Mouse (Mus musculus): ENCODE data around the gene Galk1. TPM values are rescaled to one million over a fixed set of nuclear protein-coding genes. Genes with fewer than 3 reads are reported as not detected.

Galk1 gene
- total RNA-seq, 2 experiments from 2014 or later: 31.7 to 33.1 TPM

DNA sequence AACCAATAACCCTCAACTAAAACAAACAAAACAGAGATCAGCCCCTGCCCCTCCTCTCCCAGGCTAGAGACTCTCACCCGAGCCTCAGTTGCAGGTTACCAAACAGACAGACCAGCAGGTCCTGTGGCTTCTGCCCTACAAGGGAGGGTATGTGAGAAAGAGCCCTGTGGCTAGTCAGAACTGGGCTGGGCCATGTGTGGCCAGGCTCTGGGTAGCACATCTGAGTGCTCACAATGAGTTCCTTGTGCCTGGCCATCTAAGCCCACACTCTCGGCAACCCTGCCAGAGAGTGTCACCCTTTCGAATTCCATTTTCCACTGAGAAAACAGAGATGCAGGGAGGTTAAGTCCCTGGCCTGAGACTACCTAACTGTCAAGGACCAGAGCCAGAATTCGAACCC, 20.4 kb downstream of the Galk1 start:
- intact Hi-C loops (cut with DNase I): no loop called here
- DNase-seq: no peak

DNA sequence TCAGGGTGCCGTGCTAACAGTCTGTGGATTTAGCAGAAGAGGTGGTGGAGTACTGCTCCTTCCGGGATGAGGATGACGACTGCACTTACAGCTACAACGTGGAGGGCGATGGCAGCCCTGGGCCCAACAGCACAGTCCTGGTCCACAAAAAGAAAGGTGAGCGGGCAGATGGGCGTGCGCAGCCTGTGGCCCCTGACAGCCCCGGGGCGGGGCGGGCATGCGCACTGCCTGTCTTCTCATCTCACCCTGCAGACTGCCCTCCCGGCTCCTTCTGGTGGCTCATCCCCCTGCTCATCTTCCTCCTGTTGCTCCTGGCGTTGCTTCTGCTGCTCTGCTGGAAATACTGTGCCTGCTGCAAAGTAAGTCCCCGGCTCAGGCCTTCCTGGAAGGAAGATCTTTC, 22.8 kb downstream of the Galk1 start:
- DNase-seq: no peak
- intact Hi-C loops (cut with DNase I): no loop called here

DNA sequence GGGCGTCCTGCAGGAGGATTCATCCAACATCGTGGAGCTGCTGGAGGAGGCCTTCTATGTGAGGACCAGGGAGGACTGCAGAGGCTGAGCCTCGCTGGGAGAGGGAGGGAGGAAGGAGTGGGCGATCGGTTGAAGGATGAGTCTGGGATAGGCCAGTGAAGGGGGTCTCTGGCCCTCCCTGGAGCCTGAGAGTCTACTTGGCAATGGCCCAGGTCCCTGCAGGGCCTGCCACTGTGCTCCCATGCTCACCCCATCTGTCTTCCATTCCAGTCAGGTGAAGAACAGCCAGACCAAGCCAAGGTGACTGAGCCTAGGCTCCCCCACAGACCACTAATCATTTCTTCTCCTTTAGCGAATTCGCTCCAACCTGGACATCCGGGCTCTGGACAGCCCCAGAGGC, 29.2 kb downstream of the Galk1 start:
- intact Hi-C loops (cut with DNase I): no loop called here
- no peak for DNase-seq

DNA sequence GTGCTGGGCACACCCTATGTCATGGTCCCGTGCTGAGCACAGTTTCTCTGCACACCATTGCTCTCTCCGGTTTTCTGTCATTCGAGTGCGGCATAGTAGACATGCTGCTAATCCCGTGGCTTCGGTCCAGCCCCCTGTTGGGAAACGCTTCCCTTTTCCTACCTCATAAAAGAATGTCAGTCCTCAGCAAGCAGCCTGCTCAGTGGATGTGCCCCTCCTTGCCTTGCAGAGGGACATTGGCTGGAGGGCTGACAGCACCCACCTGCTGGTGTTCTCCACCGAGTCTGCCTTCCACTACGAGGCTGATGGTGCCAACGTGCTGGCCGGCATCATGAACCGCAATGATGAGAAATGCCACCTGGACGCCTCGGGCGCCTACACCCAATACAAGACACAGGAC, 30.0 kb downstream of the Galk1 start:
- DNase-seq: no peak
- intact Hi-C loops (cut with DNase I): no loop called here

DNA sequence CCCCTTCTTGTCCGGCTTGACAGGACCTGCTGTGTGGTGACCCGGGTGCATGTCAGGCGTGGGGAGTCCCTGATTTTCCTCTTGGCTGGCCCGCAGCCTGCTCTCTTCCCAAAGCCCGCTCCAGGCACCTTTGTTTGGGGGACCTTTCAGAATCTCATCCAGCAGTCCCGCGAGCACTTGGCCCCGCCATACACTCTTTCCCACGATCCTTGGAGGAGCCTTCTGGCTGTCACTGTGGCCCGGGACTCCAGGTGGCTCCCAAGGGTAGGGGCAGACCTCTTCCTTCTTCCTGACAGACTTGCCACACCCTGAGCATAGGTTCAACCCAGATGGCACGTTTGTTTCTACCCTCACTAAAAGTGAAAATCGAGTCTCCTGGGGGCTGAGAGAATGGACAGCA, 37.0 kb downstream of the Galk1 start:
- no peak for DNase-seq
- intact Hi-C loops (cut with DNase I): no loop called here

DNA sequence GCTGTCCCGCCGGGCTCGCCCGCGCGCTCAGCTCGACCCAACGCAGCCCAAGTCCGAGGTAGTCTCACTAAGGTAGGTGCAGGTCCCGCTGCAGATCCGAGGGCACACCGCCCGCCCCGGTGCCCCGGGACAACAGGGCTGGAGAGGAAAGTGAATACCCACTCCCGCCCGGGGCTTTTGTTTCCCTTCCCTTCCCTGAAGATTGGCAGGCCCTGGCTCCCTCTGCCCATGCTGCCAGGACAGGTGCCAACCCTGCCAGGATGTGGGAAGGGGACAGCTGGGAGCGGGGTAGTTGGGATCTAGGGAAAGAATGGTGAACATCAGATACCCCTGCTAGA, 37.5 kb downstream of the Galk1 start:
- intact Hi-C loops (cut with DNase I): no loop called here
- DNase-seq: no peak

DNA sequence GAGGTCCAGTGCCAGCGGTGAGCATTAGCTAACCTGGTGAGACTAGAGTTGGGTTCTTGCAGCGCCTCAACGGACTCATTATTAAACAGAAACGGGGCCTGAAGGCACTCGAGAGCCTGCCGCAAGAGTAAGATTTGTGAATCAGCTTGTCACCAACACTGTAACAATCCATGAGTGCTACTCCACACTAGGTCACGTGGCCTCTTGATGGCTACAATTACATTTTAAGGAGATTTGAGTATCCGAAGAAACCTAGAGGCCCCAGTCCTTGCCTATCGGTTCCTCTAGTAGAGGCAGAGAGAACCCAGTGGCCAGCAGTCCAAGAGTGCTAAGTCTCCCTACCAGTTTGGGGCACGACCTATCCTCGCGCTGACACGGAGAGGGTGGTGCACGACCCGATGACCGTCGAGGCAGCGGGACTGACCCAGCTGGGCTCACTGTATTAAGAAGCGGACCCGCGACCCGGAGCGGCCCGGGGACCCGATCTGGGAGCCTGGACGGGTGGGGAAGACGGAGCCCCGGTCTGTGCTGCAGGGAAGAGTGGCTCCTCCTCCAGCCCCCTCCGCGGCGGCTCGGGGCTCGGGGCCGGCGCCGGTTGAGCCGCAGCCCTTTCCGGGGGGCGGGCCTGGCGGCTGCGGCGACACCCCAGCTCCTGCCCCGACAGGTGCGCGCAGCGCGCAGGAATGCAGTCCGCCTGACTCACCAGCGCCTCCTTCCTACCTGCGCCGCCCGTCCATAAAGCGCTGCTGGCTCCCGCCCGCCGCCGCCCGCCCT, 38.0 kb downstream of the Galk1 start, which contains the start of gene Itgb4:
Gene Itgb4, plus strand, starts transcription at position 401 of the 774 bp plus-strand sequence.
- peak in 1 of 2 experiments; percentile 32 for DNase-seq
- intact Hi-C loops (cut with DNase I): no loop called here

DNA sequence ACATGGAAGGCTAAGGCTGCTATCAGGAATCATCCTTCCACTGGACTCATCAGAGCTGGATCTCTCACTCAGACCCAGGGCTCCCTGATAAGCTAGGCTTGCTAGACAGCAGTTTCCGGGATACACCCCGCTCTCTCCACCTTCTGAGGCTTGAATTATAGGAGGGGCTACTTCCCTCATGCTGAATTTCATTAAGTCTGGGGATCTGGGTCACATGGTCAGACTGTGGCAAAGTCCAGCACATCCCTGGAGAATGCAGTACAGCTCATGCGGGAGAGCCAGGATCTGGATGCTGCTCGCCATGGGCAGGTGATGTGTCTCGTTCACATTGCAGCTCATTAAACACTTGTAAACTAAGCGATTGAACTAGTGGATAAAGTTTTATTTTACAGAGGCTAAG, 41.5 kb downstream of the Galk1 start:
- intact Hi-C loops (cut with DNase I): no loop called here
- DNase-seq: no peak

DNA sequence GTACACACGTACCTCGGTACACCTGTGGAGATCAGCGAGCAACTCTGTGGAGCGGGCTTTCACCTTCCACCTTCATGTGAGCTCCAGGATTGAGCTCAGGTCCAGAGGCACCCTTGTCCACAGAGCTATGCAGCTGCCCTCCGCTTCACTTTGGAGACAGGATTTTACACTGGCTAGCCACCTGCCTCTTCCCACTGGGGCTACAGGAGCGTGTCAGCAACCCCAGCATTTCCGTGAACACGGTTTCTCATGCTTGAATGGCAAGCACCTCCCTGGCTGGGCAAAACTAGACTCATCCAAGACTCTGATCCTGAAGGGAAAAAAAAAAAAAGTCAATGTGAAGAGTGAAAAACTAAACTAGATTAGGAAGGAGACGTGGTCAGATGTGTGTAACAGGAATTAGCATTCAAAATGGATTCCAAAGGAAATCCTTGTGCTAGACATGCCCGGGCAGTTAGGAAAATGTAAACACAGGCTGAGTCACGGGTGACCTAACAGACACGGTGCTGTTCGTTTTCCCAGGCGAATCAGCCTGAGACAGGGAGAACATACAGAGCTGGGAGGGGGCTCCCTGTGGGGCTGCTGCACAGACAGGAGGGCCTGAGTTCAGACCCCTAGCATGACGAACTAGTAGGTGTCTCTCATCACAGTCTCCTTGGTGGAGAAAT, 42.4 kb downstream of the Galk1 start:
- intact Hi-C loops (cut with DNase I): no loop called here
- no peak for DNase-seq

DNA sequence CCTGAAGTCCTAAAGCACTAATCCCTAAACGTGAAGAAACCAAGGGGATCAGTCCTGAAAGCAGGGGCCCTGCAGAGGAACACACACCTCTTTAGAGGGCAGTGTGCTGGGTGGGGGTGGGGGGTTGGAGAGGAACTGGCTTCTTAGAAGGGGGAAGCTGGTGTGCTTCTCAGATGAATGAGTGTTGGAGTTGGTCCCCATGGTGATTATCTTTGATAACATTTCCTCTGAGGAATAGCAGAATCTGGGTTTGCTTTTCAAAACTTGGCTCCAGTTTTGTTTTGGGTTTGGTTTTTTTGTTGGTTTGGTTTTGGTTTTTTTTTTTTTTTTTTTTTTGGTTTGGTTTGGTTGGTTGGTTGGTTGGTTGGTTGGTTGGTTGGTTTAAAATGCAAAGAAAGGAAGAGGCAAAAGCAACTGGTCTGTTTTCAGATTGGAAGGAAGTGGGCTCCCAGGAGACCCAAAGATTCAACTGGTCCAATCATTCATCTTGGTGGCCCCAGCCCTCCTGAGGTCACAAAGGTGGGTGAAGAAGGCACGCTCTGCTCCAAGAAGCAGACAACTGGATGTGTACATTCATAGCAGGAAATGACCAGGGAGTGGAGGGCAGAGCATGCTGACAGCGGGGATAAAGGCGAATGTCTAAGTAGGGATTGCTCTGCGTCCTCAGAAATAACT, 43.7 kb downstream of the Galk1 start:
- intact Hi-C loops (cut with DNase I): no loop called here
- DNase-seq: no peak

DNA sequence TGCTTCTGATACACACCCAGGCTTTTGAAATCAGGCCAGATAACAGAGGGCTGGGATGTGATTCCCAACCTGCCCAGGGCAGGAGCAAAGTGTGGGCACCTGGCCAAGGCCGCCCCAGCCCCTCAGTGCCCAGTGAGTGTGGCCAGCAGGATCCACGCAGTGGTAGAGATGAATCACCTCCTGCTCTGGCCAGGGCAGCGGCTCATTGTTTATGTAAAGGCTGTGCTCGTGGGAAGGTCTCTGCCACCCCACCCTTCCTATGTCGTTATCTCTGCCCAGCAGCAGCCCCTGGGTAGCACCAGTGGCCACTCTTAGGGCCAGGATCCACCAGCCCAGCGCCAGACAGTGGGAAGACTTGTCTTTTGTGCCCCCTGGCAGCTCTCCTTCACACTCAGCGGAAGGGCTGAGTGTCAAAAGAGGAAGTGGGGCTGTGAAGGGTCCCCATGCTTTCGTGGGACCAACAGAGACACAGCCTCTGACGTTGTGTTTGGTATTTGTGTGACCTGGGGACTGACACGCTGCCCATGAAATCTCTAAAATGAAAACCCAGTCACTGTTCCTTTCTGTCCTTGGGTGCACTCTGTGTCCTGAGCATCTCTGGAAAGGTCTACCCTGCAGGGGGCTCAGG, 47.4 kb downstream of the Galk1 start:
- intact Hi-C loops (cut with DNase I): no loop called here
- peak in 1 of 2 experiments; percentile 45 for DNase-seq

DNA sequence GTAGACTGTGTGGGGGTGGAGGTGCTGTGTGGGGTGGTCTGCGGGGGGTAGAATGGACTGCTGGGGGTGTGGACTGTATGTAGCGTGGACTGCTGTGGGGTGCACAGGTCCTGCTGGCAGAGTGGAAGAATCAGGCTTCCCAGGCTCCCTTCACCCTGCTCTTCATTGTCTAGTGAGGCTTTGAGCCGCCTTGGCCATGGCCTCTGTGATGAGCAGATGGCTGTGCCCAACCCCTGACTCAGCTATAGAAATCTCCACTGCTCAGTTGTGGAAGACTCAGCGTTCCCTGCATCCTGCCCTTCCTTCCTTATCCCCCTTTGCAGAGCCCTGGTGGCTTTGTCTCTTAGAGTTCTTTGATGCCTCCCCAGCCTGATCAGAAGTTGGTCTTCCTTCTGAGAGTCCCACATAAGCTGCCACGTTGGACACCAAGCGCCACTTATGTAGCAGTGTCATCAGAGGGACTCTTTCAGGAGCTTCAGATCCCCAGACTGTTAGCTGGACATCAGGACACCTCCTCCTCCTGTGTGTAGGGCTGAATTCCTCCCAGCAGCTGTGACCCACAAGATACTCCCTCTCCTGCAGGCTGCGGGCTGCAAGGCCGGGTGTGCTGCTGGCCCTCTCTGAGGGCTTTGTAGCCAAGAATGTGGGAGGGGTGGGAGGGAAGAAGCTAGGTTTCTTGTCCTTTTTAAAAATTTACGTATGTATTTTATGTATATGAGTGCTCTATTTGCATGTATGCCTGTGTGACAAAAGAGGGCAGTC, 49.7 kb downstream of the Galk1 start:
- intact Hi-C loops (cut with DNase I): no loop called here
- no peak for DNase-seq

DNA sequence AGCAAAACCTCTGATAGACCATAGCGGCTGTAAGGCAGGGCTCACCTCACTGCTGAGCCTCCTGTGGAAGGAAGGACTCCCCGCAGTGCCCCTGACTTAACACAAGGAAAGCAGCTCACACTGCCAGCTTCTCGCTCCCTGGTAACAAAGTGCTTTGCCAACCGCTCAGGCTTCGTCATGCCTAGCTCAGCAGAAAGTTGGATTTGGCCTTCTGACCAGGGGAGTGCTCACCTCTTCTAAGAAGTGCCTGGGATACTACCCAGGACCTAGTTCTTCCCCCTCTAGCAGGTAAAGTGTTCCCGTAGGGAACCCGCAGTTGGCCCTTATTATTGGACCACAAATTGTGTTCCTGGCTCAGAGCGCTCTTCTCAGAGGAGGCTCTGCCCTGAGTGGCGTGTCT, 53.5 kb downstream of the Galk1 start:
- intact Hi-C loops (cut with DNase I): no loop called here

More for the DNA sequence above, 53.5 kb downstream of the Galk1 start:
- DNase-seq: no peak

Other genes with a start within 250 kb of the Galk1 start
- gene Tmem94, start 247.3 kb downstream of the Galk1 start, total RNA-seq (2021): 100 to 1,000 TPM; 106 to 116 TPM
- 10 to 100 TPM; 59.4 to 60.9 TPM for gene Caskin2, start 199.1 kb downstream of the Galk1 start, total RNA-seq (2021)
- gene Tsen54, start 198.0 kb downstream of the Galk1 start, total RNA-seq (2021): 10 to 100 TPM; 10.5 to 15.0 TPM
- 10 to 100 TPM; 17.9 to 18.2 TPM for gene Llgl2, start 188.7 kb downstream of the Galk1 start, total RNA-seq (2021)
- gene Myo15b, start 154.3 kb downstream of the Galk1 start, total RNA-seq (2021): under 1 TPM; 0.17 to 0.22 TPM
- gene Smim5, start 112.8 kb downstream of the Galk1 start, total RNA-seq (2021): 10 to 100 TPM; 28.7 to 43.3 TPM
- gene Smim6, start 100.7 kb downstream of the Galk1 start, total RNA-seq (2021): under 1 TPM; 0.37 to 0.45 TPM
- gene Sap30bp, start 79.4 kb downstream of the Galk1 start, total RNA-seq (2021): 10 to 100 TPM; 26.6 to 26.7 TPM
- gene Recql5, start 79.2 kb downstream of the Galk1 start, total RNA-seq (2021): 10 to 100 TPM in 1 of 2 experiments, 1 to 10 TPM in 1; 8.3 to 10.9 TPM
- gene Itgb4, start 38.0 kb downstream of the Galk1 start, total RNA-seq (2021): 1 to 10 TPM; 4.8 to 5.5 TPM
- gene H3f3b, start 15.2 kb upstream of the Galk1 start, total RNA-seq (2021): 100 to 1,000 TPM; 338 to 393 TPM
- gene Unk, start 17.6 kb upstream of the Galk1 start, total RNA-seq (2021): 10 to 100 TPM; 16.3 to 17.0 TPM
- gene Unc13d, start 65.2 kb upstream of the Galk1 start, total RNA-seq (2021): 1 to 10 TPM in 1 of 2 experiments, under 1 TPM in 1; 0.52 to 1.0 TPM
- 10 to 100 TPM; 96.6 to 99.5 TPM for gene Wbp2, start 74.3 kb upstream of the Galk1 start, total RNA-seq (2021)
- gene Trim47, start 114.5 kb upstream of the Galk1 start, total RNA-seq (2021): 10 to 100 TPM; 43.3 to 49.7 TPM
- gene Trim65, start 118.4 kb upstream of the Galk1 start, total RNA-seq (2021): 1 to 10 TPM; 5.4 to 6.3 TPM
- gene Mrpl38, start 126.1 kb upstream of the Galk1 start, total RNA-seq (2021): 10 to 100 TPM; 55.9 to 56.8 TPM
- gene Fbf1, start 155.4 kb upstream of the Galk1 start, total RNA-seq (2021): 10 to 100 TPM; 17.4 to 17.7 TPM
- gene Ten1, start 186.1 kb upstream of the Galk1 start, total RNA-seq (2021): 10 to 100 TPM; 29.7 to 34.0 TPM
- 10 to 100 TPM; 92.5 to 99.9 TPM for gene Acox1, start 186.3 kb upstream of the Galk1 start, total RNA-seq (2021)
- gene Evpl, start 225.4 kb upstream of the Galk1 start, total RNA-seq (2021): 1 to 10 TPM; 1.2 TPM